Mouse (Mus musculus) cerebellum, postnatal 14 days (tissue): ENCODE data around the gene Slc5a1.

Experiments used
- DNase-seq, 2 experiments: peaks; one replicate each; pipeline ENCODE4 v3.0.0; 2021; ENCODE audit warnings: mixed read lengths in 2 of 2

The Slc5a1 gene

DNA sequence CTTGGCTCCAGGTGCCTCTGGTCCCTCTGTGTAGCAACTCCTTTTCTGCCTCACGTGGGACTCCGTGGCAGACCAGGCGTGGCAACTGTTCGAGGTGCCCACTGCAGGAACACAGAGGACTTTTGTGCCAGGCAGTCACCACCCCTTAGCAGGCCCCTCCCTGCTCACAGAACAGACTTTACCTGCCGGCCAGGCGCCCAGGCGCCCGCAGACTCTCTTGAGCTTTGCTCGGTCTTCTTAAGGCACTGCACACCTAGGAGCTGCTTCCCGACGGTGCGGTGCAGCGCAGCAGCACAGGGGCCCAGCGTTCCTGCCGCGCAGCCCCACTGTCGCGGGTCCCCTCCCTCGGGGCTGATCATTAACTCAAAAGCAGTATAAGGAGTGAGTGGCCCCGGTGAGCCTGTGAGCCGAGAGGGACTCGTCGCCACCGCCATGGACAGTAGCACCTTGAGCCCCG is at the start of gene Slc5a1:
Gene Slc5a1, plus strand, starts transcription at position 195 of the 457 bp plus-strand sequence.
- DNase-seq = no peak

DNA sequence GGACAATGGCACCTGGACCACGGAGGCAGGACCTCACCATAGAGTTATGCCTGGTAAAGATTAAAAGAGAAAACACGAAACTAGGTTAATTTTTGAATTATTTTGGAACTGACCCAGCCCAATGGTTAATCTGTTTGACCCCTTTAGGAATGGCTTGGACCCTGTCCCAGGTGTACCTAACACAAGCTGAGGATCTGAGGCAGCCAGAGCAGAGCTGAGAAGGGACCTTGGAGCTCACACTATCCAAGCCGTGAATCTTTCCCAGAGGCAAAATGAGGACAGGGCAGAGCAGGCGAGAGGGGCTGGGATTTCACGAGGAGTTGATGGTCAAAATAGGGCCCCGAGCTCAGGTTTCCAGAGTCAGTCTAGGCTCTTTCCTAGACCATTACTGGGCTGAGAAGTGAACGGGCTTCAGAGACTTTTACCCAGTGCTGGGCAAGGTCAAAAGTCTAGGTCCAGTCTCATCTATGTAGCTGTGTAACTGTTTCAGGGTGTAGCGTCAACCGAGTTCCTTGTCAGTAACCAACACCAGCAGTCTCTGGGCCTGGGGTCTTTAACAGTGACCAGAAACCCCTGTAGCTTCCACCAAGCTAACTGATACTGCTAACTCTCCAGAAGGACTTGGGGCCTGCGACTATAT is 47.8 kb upstream of the Slc5a1 start:
- no peak for DNase-seq

DNA sequence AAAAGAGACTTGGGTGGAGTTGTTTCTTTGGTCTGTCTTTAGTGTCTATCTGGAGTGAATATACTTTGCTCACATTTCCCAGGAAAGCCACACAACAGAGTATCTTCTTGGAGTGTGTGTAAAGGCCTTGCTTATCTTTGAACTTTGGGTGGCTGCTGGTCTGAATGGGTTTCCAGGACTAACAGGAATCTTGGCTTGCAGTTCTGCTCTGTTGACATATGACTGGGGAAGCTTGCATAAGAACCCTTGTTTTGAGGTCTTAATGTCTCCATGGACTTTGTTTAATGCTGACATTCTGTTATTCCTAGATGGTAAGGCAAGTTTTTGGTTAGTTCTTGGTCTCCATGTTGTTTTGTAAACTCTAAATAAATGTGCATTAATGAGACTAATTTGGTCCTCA is 33.9 kb upstream of the Slc5a1 start:
- no peak for DNase-seq

DNA sequence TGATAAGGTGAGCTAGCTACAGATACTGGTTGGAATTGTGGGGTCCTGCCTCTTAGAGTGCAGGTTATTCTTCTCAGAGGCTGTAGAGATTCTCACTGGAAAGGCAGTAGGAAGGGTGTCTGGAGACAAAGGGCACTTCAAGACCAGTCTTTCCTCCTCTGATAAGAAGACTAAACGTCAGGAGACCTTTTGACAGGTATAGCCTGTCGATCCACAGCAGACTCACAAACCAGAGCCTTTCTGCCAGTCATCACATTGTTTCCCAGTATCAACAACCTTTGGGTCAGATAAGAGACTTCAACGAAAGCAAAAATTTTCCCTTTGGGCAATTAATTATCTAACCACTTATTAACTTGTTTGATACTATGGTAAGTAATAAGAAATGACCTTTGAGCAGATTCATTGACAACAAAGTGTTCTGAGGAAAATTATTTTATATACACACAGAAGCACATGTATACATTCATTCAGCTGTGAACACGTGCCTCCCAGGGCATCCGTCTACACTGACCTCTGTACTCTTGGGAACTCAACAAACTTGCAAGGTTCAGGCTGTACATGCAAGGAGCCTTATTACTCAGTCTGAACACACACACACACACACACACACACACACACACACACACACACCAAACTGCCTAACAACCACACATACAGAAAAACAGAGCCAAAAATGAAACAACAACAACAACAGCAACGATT is 27.4 kb upstream of the Slc5a1 start:
- no peak for DNase-seq

DNA sequence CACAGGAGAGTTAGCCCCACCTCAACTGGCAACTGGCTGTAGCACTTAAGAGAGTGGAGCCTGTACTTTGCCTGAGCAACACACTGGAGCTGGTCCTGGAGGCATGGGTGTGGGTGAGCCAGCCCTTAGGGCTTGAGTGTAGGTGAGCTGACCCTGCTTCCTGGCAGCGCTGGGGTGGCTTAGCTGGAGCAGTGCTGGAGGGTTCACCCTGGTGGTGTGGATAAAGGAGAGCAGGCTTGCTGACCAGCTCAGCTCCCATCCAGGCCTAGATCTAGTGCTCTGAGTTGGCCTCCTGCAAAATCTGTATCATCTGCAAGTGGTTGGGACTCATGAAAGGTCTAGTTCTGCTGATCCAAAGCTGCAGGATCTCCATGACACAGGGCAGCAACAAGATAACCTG is 21.1 kb upstream of the Slc5a1 start:
- no peak for DNase-seq

DNA sequence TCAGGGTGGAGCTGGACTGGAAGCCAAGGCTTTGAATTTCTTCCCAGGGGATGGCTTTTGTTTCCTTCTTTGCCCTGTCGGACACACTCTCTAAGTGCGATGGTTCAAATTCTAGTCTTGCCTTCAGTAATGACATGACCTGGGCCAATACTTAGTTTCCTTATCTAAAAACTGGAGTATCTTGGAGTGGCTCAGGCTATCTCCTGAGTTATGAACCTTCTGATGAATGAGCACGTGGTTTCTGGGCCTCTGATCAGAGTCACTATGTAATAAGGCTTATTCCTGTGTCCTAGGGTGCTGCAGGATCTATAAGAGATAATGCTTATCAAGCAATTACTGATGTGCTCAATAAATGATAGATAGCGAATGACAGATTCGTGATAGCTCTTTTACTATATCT is 19.4 kb upstream of the Slc5a1 start:
- no peak for DNase-seq

DNA sequence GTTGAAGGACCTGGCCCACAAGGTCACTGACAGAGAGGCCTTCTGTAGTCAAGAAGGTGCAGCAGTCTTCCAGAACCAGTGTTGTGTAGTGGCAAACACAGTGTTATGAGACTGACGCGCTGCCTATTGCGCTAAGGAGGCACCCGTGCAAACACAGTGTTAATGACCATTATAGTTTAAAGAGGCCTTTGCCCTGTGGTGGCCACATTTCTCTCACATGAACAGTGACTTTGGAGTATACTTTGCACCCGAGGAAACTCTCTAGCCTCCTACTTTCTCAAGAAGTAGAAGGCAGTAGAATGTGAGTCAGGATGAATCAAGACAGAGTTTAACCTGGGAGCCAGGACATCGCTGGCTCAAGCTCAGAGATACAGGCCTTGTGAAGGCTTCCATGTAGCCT is 12.7 kb upstream of the Slc5a1 start:
- DNase-seq = no peak

DNA sequence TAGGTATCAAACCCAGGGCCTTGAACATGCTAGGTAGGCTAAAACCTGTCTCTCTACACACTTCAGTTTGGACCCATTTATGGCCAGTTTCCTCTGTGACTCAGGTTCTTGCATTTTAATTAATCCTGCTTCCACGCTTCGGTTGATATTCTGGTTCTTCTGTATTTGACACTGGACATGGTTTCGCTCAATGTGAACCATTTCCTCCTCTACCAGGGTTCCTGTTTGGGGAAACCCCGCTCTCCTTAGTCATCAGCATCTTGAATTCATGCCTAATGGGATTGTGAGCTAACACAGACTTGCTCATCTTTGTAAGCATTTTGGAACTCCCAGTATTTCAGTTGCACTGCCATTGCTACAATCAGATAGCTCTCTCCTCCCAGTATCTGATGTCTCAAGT is 8.7 kb upstream of the Slc5a1 start:
- no peak for DNase-seq

DNA sequence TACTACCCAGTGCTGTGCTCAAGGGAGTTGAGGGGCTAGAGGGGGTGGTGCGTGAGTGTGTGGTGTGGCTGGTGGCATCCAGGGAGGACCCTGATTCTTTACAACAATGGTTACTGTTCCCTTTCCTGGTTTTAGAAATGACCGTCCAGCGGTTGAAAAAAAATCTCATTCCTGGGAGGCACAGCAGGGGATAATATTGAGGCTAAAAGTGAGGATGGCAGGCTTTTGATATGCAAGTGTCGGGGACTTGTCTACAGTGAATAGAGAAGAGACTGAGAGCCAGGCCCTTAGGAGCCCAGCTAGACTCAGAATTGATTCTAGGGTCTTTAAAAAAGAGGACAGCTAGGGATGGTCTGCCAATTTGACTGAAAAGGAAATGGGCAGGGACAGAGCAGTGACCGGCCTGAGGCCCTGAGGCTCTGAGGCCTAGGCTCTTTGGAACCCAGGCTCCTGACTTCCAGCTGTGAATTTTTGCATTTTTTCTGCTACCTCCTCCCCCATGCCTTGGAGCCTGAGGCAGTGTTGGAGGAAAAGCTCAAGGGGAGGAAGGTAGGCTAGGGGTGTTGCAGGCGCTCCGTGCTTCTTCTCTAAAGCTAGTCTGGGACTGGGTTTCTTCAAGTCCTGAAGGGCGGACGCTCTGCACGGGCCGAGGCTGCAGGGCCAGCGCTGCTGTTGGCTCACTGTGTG is 1.5 kb upstream of the Slc5a1 start:
- no peak for DNase-seq

DNA sequence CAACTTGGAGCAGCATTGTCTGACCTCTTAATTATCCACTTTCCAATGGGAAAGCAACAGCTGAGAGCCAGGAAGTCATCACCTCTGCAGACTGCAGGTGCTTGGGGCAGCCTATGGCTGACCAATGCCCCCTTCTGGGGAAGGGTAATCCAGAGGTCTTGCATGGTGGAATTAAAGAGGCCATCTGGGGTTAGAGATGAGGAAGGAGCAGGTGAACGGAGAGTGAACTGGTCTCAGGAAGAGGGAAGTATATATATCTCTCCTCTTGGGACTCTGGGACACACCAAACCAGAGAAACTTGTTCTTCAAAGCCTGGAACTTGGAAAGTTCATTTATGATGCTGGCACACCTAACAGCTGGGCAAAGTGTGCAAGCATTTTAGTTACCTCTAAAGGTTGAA is 857 bp downstream of the Slc5a1 start:
- no peak for DNase-seq

DNA sequence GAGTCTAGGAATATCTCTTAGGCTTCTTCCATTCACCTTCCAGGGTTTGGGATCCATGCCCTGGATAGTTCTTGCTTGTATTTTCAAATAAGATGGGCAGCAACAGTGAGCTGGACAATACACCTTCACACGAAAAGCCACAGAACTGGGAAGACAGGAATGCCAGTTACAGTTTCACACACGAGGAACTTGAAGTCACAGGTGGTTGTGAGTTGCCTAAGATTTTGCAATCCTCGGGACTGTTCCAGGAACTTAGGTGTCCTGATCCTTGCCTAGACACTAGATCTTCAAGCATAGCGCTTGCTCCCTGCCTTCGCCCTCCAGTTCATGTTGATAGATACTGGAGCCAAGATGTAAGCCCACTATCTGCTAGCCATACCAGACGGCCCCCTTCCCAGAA is 1.6 kb downstream of the Slc5a1 start:
- DNase-seq = no peak

DNA sequence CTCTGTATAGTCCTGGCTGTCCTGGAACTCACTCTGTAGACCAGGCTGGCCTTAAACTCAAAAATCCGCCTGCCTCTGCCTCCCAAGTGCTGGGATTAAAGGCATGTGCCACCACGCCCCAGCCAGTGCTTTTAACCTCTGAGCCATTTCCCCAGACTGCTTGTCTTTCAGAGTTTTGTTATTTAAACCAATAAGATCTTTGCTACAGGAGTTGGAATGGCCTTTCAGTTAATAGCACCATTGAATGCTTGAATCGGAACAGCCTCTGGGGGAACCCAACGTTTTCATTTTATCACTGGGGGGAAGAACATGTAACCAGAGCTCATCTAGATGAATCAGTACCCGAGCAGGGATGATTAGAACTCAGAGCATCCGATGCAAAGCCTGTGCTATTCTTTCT is 3.0 kb downstream of the Slc5a1 start:
- DNase-seq = no peak

DNA sequence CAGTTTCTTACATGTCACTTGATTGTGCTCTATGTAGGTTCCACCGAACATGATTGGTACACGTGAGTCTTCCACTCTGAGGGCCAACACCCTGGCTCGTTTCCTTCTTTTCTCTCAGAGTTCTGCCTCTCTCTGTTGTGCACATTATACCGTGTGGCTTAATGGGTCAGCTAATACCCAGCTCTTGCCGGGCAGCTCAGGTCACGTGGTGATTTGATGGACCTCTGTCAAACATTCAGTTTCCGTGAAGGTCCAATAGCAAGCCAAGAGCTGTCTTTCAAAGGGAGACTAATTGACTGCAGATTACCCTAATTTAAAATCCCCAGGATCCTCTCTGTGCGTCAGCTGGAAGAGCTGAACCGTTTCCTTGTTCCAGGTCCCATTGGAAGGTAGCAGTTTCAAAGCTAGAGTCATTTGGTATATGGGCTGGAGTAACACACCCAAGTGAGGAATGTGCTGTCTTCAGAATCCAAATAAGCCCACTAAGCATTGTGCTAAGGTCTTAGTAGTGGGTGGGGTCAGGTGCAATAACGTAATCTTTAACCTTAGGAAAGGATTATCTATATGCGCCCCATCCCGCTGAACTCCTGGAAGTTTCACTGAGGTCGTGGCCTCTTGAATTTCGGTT is 3.9 kb downstream of the Slc5a1 start:
- DNase-seq = no peak

DNA sequence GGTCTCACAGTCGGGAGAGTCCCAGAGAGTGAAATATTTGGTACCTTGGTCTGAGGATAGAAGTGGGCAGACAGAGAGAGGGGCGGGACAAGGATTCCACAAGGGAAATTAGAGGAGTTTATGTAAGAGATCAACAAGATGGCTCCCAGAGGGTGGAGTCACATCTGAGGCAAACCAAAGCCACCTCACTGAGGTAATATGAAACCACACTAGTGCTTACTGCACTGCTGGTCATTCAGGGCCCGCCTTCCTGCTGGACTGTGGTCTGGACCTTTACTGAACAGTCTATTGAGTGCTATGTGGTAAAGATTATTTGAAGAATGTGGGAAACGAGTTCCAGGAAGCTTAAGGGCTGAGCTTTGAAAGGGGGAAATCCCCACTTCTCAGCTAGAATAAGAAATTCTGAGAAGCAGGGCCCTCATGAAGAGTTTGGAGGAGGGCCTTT is 17.9 kb downstream of the Slc5a1 start:
- DNase-seq = no peak

DNA sequence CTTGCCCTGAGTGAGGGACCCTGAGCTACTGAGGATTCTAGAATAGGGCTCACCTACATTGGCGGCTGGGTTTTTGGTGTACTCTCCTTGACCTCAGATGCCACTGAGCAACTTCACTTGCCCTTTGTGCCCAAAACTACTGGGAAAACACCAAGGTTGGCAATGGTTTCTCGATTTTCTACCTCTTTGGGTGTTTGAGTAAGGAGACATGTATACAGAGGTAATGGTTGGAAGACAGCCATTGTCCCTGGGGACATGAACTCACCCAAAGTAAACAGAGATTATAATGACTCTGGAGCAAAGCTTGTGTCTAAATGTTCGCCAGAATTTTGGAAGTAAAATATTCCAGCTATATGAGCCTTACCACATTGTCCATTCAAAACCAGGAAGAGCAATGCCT is 19.6 kb downstream of the Slc5a1 start:
- DNase-seq = no peak

DNA sequence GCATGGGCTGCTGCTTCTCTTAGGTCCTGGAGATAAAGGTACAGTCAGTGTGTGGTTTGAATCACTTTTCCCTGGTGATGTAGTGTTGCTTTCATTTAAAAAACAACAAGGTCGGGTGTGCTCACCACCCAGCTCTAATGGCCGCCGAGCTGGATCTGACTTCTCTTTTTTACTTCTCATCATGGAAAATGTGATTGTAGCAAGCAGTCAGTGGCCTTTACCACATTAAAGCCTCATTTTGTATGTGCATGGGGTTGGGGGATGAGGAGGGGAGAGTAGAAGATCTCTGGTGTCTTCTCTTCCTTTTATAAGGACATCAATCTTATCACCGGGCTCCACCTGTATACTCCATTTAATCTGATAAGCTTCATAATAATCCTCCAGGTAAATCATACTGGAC is 21.3 kb downstream of the Slc5a1 start:
- no peak for DNase-seq

DNA sequence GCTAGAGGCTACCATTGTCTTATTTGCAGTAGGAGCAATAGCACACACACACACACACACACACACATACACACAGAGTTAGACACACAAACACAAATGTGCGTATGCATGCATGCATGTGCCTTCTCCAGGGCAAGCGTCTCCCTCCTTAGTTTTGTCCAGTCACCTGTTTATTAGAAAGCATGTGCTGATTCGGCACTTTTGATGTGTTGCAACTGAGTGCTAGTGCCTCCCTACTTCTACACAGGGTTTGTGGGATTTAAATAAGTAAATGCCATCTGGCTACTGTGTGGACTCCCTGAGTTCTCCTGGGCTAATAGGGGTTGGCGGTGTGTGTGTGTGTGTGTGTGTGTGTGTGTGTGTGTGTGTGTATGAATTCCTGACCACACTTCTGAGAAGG is 30.1 kb downstream of the Slc5a1 start:
- no peak for DNase-seq

DNA sequence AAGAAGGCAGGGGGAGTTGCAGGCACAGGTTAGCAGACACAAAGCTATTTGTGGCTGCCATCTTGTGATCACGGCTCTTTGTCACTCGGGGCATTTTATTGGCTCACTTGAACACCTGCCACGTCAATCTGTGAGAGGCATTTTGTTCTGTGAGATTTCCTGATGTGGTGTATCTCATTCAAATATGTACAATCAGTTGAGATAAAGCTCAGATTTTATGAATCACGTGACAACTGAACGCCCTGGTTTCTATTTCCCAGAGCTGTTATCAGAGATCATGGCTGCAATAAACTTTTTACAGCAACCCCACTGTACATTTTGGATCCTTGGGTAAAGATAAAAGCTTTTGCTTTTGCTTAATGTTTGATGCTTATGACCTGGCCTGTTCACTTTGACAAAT is 31.6 kb downstream of the Slc5a1 start:
- DNase-seq = no peak

DNA sequence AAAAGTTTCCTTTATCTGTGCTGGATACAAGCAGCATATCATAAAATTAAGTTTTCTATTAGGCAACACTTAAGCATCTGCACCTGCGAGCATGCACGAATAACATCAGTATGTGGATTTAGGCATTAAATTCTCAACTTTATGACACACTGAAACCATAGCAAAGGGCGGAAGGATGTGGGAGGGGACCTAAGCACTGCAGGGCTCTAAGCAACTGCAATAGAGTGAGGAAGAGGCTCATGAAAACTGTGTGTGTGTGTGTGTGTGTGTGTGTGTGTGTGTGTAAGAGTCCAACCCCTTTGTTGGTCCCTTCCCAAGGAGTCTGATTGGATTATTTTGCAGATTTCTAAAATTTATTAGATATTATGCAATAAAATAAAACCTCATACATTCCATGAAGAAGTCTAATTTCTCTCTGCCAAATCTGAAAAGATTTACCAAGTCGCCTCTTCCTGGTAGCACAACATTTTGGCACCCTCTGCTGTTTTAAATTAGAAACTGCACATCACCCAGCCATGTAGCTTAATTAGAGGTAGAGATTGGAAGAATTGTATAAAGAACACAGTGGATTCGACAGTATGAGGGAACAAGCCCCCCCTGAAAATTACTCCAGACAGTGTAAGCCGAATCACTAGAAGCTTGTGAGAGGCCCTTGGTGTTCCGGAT is 38.9 kb downstream of the Slc5a1 start:
- DNase-seq = peak; percentile 65

DNA sequence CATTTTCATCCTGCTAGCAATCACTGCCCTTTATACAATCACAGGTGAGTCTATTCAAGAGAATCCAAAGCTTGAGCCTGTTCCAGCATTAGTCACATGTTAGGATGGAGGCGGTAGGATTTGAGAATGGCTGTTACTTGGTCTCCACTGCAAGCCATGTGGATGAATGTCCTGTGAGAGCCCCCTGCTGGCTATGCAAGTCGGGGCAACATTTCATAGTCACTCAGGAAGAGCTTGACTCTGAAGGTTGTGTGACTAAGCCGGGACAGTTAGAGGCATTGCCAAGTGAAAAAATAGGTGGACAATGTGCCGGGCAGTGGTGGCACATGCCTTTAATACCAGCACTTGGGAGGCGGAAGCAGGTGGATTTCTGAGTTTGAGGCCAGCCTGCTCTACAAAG is 40.0 kb downstream of the Slc5a1 start:
- no peak for DNase-seq

DNA sequence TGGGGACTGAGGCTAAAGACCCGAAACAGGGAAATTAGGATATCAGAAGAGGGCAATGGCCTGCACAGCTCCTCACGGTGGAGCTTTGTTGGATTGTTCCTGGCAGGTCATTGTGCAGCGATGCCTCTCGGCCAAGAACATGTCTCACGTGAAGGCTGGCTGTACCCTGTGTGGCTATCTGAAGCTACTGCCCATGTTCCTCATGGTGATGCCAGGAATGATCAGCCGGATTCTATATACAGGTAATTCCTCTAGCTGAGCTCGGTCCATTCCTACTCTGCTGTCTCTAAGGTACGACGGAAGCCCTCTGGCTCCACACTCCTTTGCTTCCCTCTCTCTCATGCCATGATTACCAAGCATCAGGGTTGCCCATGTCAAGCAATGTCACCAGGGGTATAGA is 42.8 kb downstream of the Slc5a1 start:
- no peak for DNase-seq

DNA sequence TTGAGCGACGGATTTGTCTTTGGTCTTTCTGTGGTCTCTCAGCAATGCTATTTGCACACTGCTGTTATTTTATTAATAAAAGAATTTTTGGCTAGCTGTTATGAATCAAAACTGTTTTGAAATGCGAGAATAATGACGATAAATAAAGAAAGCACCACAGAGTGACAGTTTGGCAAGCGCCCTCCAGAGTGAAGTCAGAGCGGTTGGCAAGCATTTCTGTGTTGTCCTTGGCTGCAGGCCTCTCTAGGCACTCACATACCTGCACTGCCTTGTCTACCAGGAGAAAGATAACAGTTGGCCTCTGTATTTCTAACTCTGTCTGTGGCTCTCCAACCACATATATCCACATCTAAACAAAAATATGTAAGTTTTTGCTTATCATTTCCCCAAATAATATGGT is 43.7 kb downstream of the Slc5a1 start:
- peak; percentile 42 to 52 for DNase-seq

DNA sequence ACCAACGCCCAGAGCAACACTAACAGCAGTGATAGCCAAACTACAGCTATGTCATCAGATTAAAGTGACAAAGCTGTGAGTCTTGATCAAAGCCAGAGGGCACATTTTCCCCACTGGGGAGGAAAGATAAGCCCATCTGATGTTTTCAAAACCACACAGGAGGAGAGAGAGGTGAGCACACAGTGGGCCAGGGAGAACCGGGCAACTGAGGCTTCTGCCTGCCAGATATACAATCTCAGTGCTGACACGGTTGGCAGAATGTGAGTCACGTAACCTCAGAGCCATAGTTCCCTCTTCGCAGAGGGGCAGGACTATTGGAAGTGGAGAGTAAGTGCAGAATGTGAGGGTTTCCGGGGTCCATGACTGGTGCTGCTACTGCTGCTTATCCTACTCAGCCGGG is 89.5 kb downstream of the Slc5a1 start:
- DNase-seq = no peak
